Mouse (Mus musculus): ENCODE measurements at regions not wholly inside any gene's neighbourhood (a gene's known extent, or its start where the extent isn't known, plus 50 kb on each side); places are given as distances from the start of the nearest gene placed in this dataset.
A peak's percentile ranks its signal among the peaks of the same experiment; 100 is the strongest.

DNA sequence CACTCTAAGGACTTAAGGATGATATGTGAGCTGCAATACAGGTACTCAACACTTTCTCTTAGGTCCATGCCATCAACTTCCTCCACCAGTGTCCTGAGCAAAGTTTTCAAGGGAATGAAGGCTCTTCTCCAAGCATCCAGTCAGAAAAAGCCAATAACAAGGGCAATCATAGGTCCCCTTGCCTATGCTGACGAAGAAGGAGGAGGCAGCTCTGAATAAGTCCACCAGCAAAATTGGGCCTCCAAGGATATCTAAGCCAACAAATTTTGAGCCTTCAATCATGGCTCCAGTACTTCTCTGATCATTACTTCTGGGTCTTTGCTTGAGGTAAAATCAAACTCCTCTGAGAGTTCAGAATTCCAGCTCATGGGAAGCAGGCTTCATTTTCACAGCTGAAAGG lies 293.1 kb downstream of the Snurf start:
- peak; percentile 12 for DNase-seq (ENCODE audit: low spot score)

Measured in urinary bladder, postnatal 14 days (tissue).